ENCODE assay signal across 24 mouse cellular contexts in genomic region chr10:116984836-116985235, GRCm38 (mm10). TPM values are rescaled to one million over a fixed set of nuclear protein-coding genes. Genes with fewer than 3 reads are reported as not detected.
"Had no signal": no experiment of that assay in that cellular context is flagged by ENCODE, and none has a peak within 500 bp of the region (broad histone marks: within the 10 kb centered on the region; RNA-seq: fewer than 3 reads in every experiment).

No protein-coding gene starts in this region.

- H3K36me3 ChIP-seq: neural tube, embryonic 15.5 days; stomach, embryonic 15.5 days had no signal

- H3K9me3 ChIP-seq: neural tube, embryonic 15.5 days; stomach, embryonic 15.5 days had no signal

- H3K27me3 ChIP-seq: neural tube, embryonic 15.5 days; stomach, embryonic 15.5 days had no signal

- H3K4me2 ChIP-seq: neural tube, embryonic 15.5 days; stomach, embryonic 15.5 days had no signal

- H3K4me3 ChIP-seq: neural tube, embryonic 15.5 days; stomach, embryonic 15.5 days had no signal

- DNase-seq: retina, postnatal 1 day; right cerebral cortex, adult 18-20 months; right cerebral cortex, postnatal 14 days; right cerebral cortex, postnatal 25 days; right cerebral cortex, postnatal 4 days; spleen, adult 18-20 months; thymus, adult 18-20 months; thymus, adult 2 months; thymus, postnatal 14 days; thymus, postnatal 25 days; thymus, postnatal 36 days; thymus, postnatal 4 days had no signal

- H3K9ac ChIP-seq: neural tube, embryonic 15.5 days; stomach, embryonic 15.5 days had no signal

- H3K27ac ChIP-seq: neural tube, embryonic 15.5 days; stomach, embryonic 15.5 days; stomach, postnatal 0 days had no signal

RNA-seq across cellular contexts. Expression of gene Best3, which starts 1.3 kb away (rescaled TPM):
- total RNA-seq: neutrophil, adult 5-6 weeks had no signal
- polyA plus RNA-seq: stomach, embryonic 14.5 days; thymus, postnatal 0 days had no signal

RNA-seq across cellular contexts. Expression of gene Gm10271, which starts 12.4 kb away (rescaled TPM):
- total RNA-seq: neutrophil, adult 5-6 weeks had no signal
- polyA plus RNA-seq: neural tube, embryonic 14.5 days; neural tube, embryonic 15.5 days; small intestine, adult 2 months; spleen, adult 2 months; stomach, embryonic 14.5 days; stomach, embryonic 15.5 days; stomach, embryonic 16.5 days; stomach, postnatal 0 days; testis, adult 2 months; thymus, adult 2 months; thymus, postnatal 0 days; urinary bladder, adult 2 months had no signal
